Mouse (Mus musculus) MEL (cell line): ENCODE data around the gene Tax1bp3. TPM values are rescaled to one million over a fixed set of nuclear protein-coding genes. Genes with fewer than 3 reads are reported as not detected.

Experiments
- DNase-seq: peaks from one replicate; pipeline ENCODE4 v3.0.0; 2011; ENCODE audit warnings: low read depth, low spot score
- H3K27ac ChIP-seq: 2 replicates; pipeline ENCODE4 v1.5.1; 2012; ENCODE audit warnings: low read depth, mild to moderate bottlenecking, control low read depth, low read length, moderate library complexity; ENCODE audit not compliant: control insufficient read depth
- H3K27me3 ChIP-seq, 2 experiments: fragments of 150-350 bp in 1 of 2; sonication (generic) in 1 of 2; 2 replicates each; pipeline ENCODE4 v1.6.1; 2012; ENCODE audit warnings: low read length in 2 of 2, mild to moderate bottlenecking in 2 of 2, improper control_type of control experiment in 1 of 2, moderate library complexity in 1 of 2; ENCODE audit not compliant: insufficient read depth in 2 of 2, control insufficient read depth in 1 of 2
- H3K36me3 ChIP-seq, 2 experiments: 2 replicates each; pipeline ENCODE4 v1.6.1; 2012 to 2014; ENCODE audit warnings: low read length in 2 of 2, improper control_type of control experiment in 1 of 2, inconsistent platforms in 1 of 2, mild to moderate bottlenecking in 1 of 2; ENCODE audit not compliant: insufficient read depth in 2 of 2, control insufficient read depth in 1 of 2
- H3K4me1 ChIP-seq, 2 experiments: fragments of 150-350 bp in 1 of 2; sonication (generic) in 1 of 2; 2 replicates each; pipeline ENCODE4 v1.6.1; 2012; ENCODE audit warnings: low read length in 2 of 2, improper control_type of control experiment in 1 of 2, mild to moderate bottlenecking in 1 of 2; ENCODE audit not compliant: insufficient read depth in 2 of 2, control insufficient read depth in 1 of 2
- H3K4me3 ChIP-seq, 2 experiments: fragments of 150-350 bp in 1 of 2; sonication (generic) in 1 of 2; 2 replicates each; pipeline ENCODE4 v1.5.1; 2012; ENCODE audit warnings: low read depth in 2 of 2, low read length in 2 of 2, mild to moderate bottlenecking in 2 of 2, moderate library complexity in 2 of 2, control low read depth in 1 of 2, improper control_type of control experiment in 1 of 2; ENCODE audit not compliant: control insufficient read depth in 1 of 2, insufficient read depth in 1 of 2
- H3K79me2 ChIP-seq: 2 replicates; pipeline ENCODE4 v1.6.1; 2012; ENCODE audit warnings: mild to moderate bottlenecking, low read length, moderate library complexity; ENCODE audit not compliant: control insufficient read depth, poor library complexity, insufficient read depth
- H3K9ac ChIP-seq: 2 replicates; pipeline ENCODE4 v1.6.1; 2012; ENCODE audit warnings: low read depth, mild to moderate bottlenecking, control low read depth, low read length, moderate library complexity; ENCODE audit not compliant: control insufficient read depth, poor library complexity, severe bottlenecking
- H3K9me3 ChIP-seq: fragments of 150-350 bp; sonication (generic); replicated peaks from 2 replicates; pipeline ENCODE4 v1.6.1; 2012; ENCODE audit warnings: mild to moderate bottlenecking, low read length, improper control_type of control experiment, moderate library complexity; ENCODE audit not compliant: insufficient read depth
- BHLHE40 ChIP-seq: IDR thresholded peaks from 2 replicates; pipeline ENCODE4 v1.6.1; 2012; ENCODE audit warnings: low read depth, mild to moderate bottlenecking, inconsistent platforms, low read length, improper control_type of control experiment, borderline replicate concordance
- CHD1 ChIP-seq: IDR thresholded peaks from 2 replicates; pipeline ENCODE4 v1.6.1; 2012; ENCODE audit warnings: low read depth, mild to moderate bottlenecking, inconsistent platforms, low read length, improper control_type of control experiment
- CTCF ChIP-seq, 3 experiments: IDR thresholded peaks in 2 of 3; conservative IDR thresholded peaks in 1 of 3; 2 replicates each; pipeline ENCODE4 v1.5.1; 2011 to 2012; ENCODE audit warnings: low read length in 3 of 3, low read depth in 2 of 3, mild to moderate bottlenecking in 2 of 3, improper control_type of control experiment in 1 of 3, inconsistent platforms in 1 of 3, mixed read lengths in 1 of 3, moderate library complexity in 1 of 3; ENCODE audit not compliant: control insufficient read depth in 1 of 3, insufficient read depth in 1 of 3, poor library complexity in 1 of 3, severe bottlenecking in 1 of 3
- E2F4 ChIP-seq: IDR thresholded peaks from 2 replicates; pipeline ENCODE4 v1.6.1; 2011; ENCODE audit warnings: low read depth, low read length, improper control_type of control experiment, borderline replicate concordance
- EP300 ChIP-seq, 2 experiments: IDR thresholded peaks; 2 replicates each; pipeline ENCODE4 v1.6.1; 2011; ENCODE audit warnings: improper control_type of control experiment in 2 of 2, low read length in 2 of 2, low read depth in 1 of 2, mild to moderate bottlenecking in 1 of 2
- ETS1 ChIP-seq: IDR thresholded peaks from 2 replicates; pipeline ENCODE4 v1.6.1; 2012; ENCODE audit warnings: low read depth, mild to moderate bottlenecking, inconsistent platforms, low read length, improper control_type of control experiment, moderate library complexity
- GABPA ChIP-seq: IDR thresholded peaks from 2 replicates; pipeline ENCODE4 v1.6.1; 2012; ENCODE audit warnings: low read depth, mild to moderate bottlenecking, inconsistent platforms, low read length, improper control_type of control experiment, moderate library complexity
- GATA1 ChIP-seq: IDR thresholded peaks from 2 replicates; pipeline ENCODE4 v1.6.1; 2011; ENCODE audit warnings: low read depth, low read length, improper control_type of control experiment
- HCFC1 ChIP-seq: IDR thresholded peaks from 2 replicates; pipeline ENCODE4 v1.6.1; 2012; ENCODE audit warnings: low read depth, mild to moderate bottlenecking, inconsistent platforms, low read length, improper control_type of control experiment, moderate library complexity
- KAT2A ChIP-seq: conservative IDR thresholded peaks from 2 replicates; pipeline ENCODE4 v1.6.1; 2012; ENCODE audit warnings: low read depth, low read length, improper control_type of control experiment, inconsistent platforms
- MEF2A ChIP-seq: IDR thresholded peaks from 2 replicates; pipeline ENCODE4 v1.6.1; 2014; ENCODE audit warnings: low read depth, mild to moderate bottlenecking, inconsistent platforms, low read length, improper control_type of control experiment; ENCODE audit not compliant: poor library complexity, insufficient replicate concordance, severe bottlenecking; ENCODE audit errors: extremely low read depth
- MYB ChIP-seq: IDR thresholded peaks from 2 replicates; pipeline ENCODE4 v1.6.1; 2011; ENCODE audit warnings: mild to moderate bottlenecking, low read depth, low read length, improper control_type of control experiment
- MYC ChIP-seq: IDR thresholded peaks from 2 replicates; pipeline ENCODE4 v1.6.1; 2011; ENCODE audit warnings: low read depth, mild to moderate bottlenecking, low read length, improper control_type of control experiment, moderate library complexity
- NELFE ChIP-seq: IDR thresholded peaks from 2 replicates; pipeline ENCODE4 v1.6.1; 2011; ENCODE audit warnings: low read depth, low read length, improper control_type of control experiment
- POLR2AphosphoS5 ChIP-seq: IDR thresholded peaks from 2 replicates; pipeline ENCODE4 v1.6.1; 2012; ENCODE audit warnings: low read depth, borderline replicate concordance, mild to moderate bottlenecking, inconsistent platforms, low read length, moderate library complexity, mixed read lengths
- RCOR1 ChIP-seq: IDR thresholded peaks from 2 replicates; pipeline ENCODE4 v1.6.1; 2012; ENCODE audit warnings: low read depth, mild to moderate bottlenecking, inconsistent platforms, low read length, improper control_type of control experiment
- SIN3A ChIP-seq: IDR thresholded peaks from 2 replicates; pipeline ENCODE4 v1.6.1; 2012; ENCODE audit warnings: low read length, improper control_type of control experiment, inconsistent platforms
- SMC3 ChIP-seq: IDR thresholded peaks from 2 replicates; pipeline ENCODE4 v1.6.1; 2011; ENCODE audit warnings: low read depth, low read length, improper control_type of control experiment
- TCF12 ChIP-seq: IDR thresholded peaks from 2 replicates; pipeline ENCODE4 v1.6.1; 2014; ENCODE audit warnings: low read depth, mild to moderate bottlenecking, inconsistent platforms, low read length, improper control_type of control experiment, moderate library complexity
- UBTF ChIP-seq: IDR thresholded peaks from 2 replicates; pipeline ENCODE4 v1.6.1; 2012; ENCODE audit warnings: low read depth, mild to moderate bottlenecking, inconsistent platforms, low read length, improper control_type of control experiment, moderate library complexity, borderline replicate concordance; ENCODE audit not compliant: insufficient read depth
- USF1 ChIP-seq: IDR thresholded peaks from 2 replicates; pipeline ENCODE4 v1.6.1; 2014; ENCODE audit warnings: low read depth, mild to moderate bottlenecking, inconsistent platforms, low read length, improper control_type of control experiment, moderate library complexity
- USF2 ChIP-seq, 2 experiments: IDR thresholded peaks; 2 replicates each; pipeline ENCODE4 v1.6.1; 2011 to 2012; ENCODE audit warnings: improper control_type of control experiment in 2 of 2, low read length in 2 of 2, borderline replicate concordance in 1 of 2, inconsistent platforms in 1 of 2, low read depth in 1 of 2, mild to moderate bottlenecking in 1 of 2; ENCODE audit not compliant: insufficient read depth in 1 of 2
- ZC3H11A ChIP-seq: IDR thresholded peaks from 2 replicates; pipeline ENCODE4 v1.6.1; 2012; ENCODE audit warnings: low read depth, mild to moderate bottlenecking, inconsistent platforms, low read length, improper control_type of control experiment
- ZMIZ1 ChIP-seq: IDR thresholded peaks from 2 replicates; pipeline ENCODE4 v1.6.1; 2012; ENCODE audit warnings: low read depth, mild to moderate bottlenecking, inconsistent platforms, low read length, improper control_type of control experiment, moderate library complexity
- polyA plus RNA-seq, 2 experiments: library from polyadenylated mRNA; stranded (reverse) in 1 of 2; unstranded in 1 of 2; fragments of >175 nt in 1 of 2; fragments of >200 nt in 1 of 2; gene quantifications; 2 replicates each; pipeline versions ENCODE4 v1.2.1 to v1.2.4; 2012; ENCODE audit warnings: low replicate concordance in 2 of 2, low read depth in 1 of 2; ENCODE audit not compliant: insufficient read length in 2 of 2, insufficient read depth in 1 of 2, missing spikeins in 1 of 2
- total RNA-seq: library from RNA; depleted of rRNA; stranded (reverse); fragments of 300-350 nt; gene quantifications from 2 replicates; pipeline ENCODE4 v1.2.3, GENCODE M21; 2012

Gene Tax1bp3
- total and polyA plus RNA-seq, 3 experiments, result 13.1 to 30.9 TPM; not detected in 1

GRCm38 (mm10) chr11:73134222-73134621 lies 42.7 kb upstream of the Tax1bp3 start:
- Histone ChIP-seq H3K27me3 (no peaks in the 10 kb centered on the region), H3K4me1 (peaks cover 8 to 45% of the 10 kb centered on the region in 2 experiments), H3K27ac (no peak overlapping the region), H3K9me3 (no peaks in the 10 kb centered on the region), H3K9ac (peak overlapping the region; percentile 19; the same call in 1 of the 2 replicates), H3K36me3 (peaks cover 0 to 45% of the 10 kb centered on the region in 2 experiments; a peak in 3 of 4 replicates), H3K4me3 (peak overlapping the region; percentile 24 to 97; a peak in 3 of 4 replicates), H3K79me2 (peaks cover 58% of the 10 kb centered on the region)
- no peak for DNase-seq
- TF ChIP-seq SMC3, result no peak
- TF ChIP-seq ZC3H11A, result no peak
- no peak for TF ChIP-seq USF1
- TF ChIP-seq CTCF (IDR thresholded peaks at IDR 0.05 in 2 of 3, conservative IDR thresholded peaks at IDR 0.05 in 1 of 3; ENCODE audit: control insufficient read depth in 1 of 3, insufficient read depth in 1 of 3, low read depth in 2 of 3, low read length in 3 of 3, poor library complexity in 1 of 3, severe bottlenecking in 1 of 3), result no peak
- no peak for TF ChIP-seq HCFC1
- TF ChIP-seq EP300 (IDR thresholded peaks at IDR 0.05; ENCODE audit: low read depth in 1 of 2, low read length in 2 of 2), result no peak
- TF ChIP-seq GATA1, result no peak
- no peak for TF ChIP-seq POLR2AphosphoS5

- DNase-seq, result peak; percentile 43
- TF ChIP-seq GATA1 (peak; percentile 69), RCOR1 (0 out of 2 replicates have a peak, but pooled peaks have one; percentile 28), SIN3A (no peak), MEF2A (no peak), GABPA (no peak), CTCF (IDR thresholded peaks at IDR 0.05 in 2 of 3, conservative IDR thresholded peaks at IDR 0.05 in 1 of 3; ENCODE audit: control insufficient read depth in 1 of 3, insufficient read depth in 1 of 3, low read depth in 2 of 3, low read length in 3 of 3, poor library complexity in 1 of 3, severe bottlenecking in 1 of 3) (no peak)
- peaks cover 0 to 44% of the 10 kb centered on the region in 2 experiments; a peak in 3 of 4 replicates for H3K36me3 ChIP-seq
- peak overlapping the region; percentile 97 for H3K9ac ChIP-seq
- peak overlapping the region; percentile 87 to 97 for H3K4me3 ChIP-seq
- no peaks in the 10 kb centered on the region for H3K9me3 ChIP-seq
- H3K27ac ChIP-seq, result no peak overlapping the region
- peaks cover 7 to 45% of the 10 kb centered on the region in 2 experiments for H3K4me1 ChIP-seq
- H3K79me2 ChIP-seq, result peaks cover 58% of the 10 kb centered on the region
- H3K27me3 ChIP-seq, result no peaks in the 10 kb centered on the region
Measured at GRCm38 (mm10) chr11:73136587-73136986, 40.3 kb upstream of the Tax1bp3 start.

GRCm38 (mm10) chr11:73137116-73137515 lies 39.8 kb upstream of the Tax1bp3 start:
- Histone ChIP-seq H3K4me3 (peak overlapping the region; percentile 87 to 97), H3K4me1 (peaks cover 4 to 44% of the 10 kb centered on the region in 2 experiments), H3K9ac (peak overlapping the region; percentile 97), H3K27me3 (no peaks in the 10 kb centered on the region), H3K79me2 (peaks cover 57% of the 10 kb centered on the region), H3K27ac (peak overlapping the region; percentile 22; the same call in 1 of the 2 replicates), H3K36me3 (peaks cover 0 to 41% of the 10 kb centered on the region in 2 experiments; a peak in 3 of 4 replicates), H3K9me3 (no peaks in the 10 kb centered on the region)
- DNase-seq, result peak; percentile 75
- TF ChIP-seq GATA1 (no peak), ETS1 (no peak; the same call in 1 of the 2 replicates), BHLHE40 (no peak), NELFE (no peak; the same call in 1 of the 2 replicates), E2F4 (0 out of 2 replicates have a peak, but pooled peaks have one; percentile 16), KAT2A (no peak), ZMIZ1 (no peak), USF2 (IDR thresholded peaks at IDR 0.05; ENCODE audit: borderline replicate concordance in 1 of 2, insufficient read depth in 1 of 2, low read depth in 1 of 2, low read length in 2 of 2) (no peak), MYC (no peak), UBTF (no peak), MYB (no peak), SMC3 (no peak), TCF12 (no peak), CHD1 (peak; percentile 86; the same call in 1 of the 2 replicates)
